Mouse (Mus musculus) brain, embryonic 14.5 days (tissue): ENCODE data around the gene Trmt10b. TPM values are rescaled to one million over a fixed set of nuclear protein-coding genes. Genes with fewer than 3 reads are reported as not detected.

Experiments used
- DNase-seq: peaks from one replicate; pipeline ENCODE4 v3.0.0-alpha.2; 2011; ENCODE audit warnings: low read depth
- CTCF ChIP-seq: fragments of 200-500 bp; IDR thresholded peaks from 2 replicates; pipeline ENCODE4 v1.5.1; 2012; ENCODE audit warnings: inconsistent platforms, mild to moderate bottlenecking, moderate library complexity, borderline replicate concordance; ENCODE audit not compliant: insufficient read depth, insufficient read length; ENCODE audit errors: extremely low read depth
- POLR2A ChIP-seq: fragments of 200-500 bp; IDR thresholded peaks from 2 replicates; pipeline ENCODE4 v1.6.1; 2012; ENCODE audit warnings: mild to moderate bottlenecking, inconsistent platforms, borderline replicate concordance; ENCODE audit not compliant: poor library complexity, insufficient read depth, insufficient read length, severe bottlenecking; ENCODE audit errors: extremely low read depth
- polyA plus RNA-seq: library from polyadenylated mRNA; depleted of rRNA; stranded (reverse); fragments of >200 nt; gene quantifications from 2 replicates; pipeline ENCODE4 v1.2.3, GENCODE M21; 2012; rRNA removed

Gene Trmt10b
- 11.8 and 13.6 TPM in 2 replicates for polyA plus RNA-seq

- TF ChIP-seq CTCF (no peak), POLR2A (0 out of 2 replicates have a peak, but pooled peaks have one; percentile 18)
- peak; percentile 93 for DNase-seq
Measured at GRCm38 (mm10) chr4:45296662-45297564, at the start of gene Trmt10b. TSS of gene Trmt10b (plus strand) at chr4:45297127.

- peak; percentile 80 for DNase-seq
- TF ChIP-seq CTCF (no peak), POLR2A (no peak)
Measured at GRCm38 (mm10) chr4:45251265-45251664, 45.7 kb upstream of the Trmt10b start.

- TF ChIP-seq POLR2A, result no peak
- TF ChIP-seq CTCF, result no peak
- DNase-seq, result peak; percentile 88
Measured at GRCm38 (mm10) chr4:45252861-45253262, 44.1 kb upstream of the Trmt10b start.

- peak; percentile 77 for DNase-seq
- TF ChIP-seq CTCF (no peak), POLR2A (no peak)
Measured at GRCm38 (mm10) chr4:45253839-45254601, 42.9 kb upstream of the Trmt10b start.

- DNase-seq, result peak; percentile 52
- TF ChIP-seq CTCF (no peak), POLR2A (no peak)
Measured at GRCm38 (mm10) chr4:45259232-45259832, 37.6 kb upstream of the Trmt10b start.

- peak; percentile 40 for DNase-seq
- TF ChIP-seq POLR2A, result no peak
- no peak for TF ChIP-seq CTCF
Measured at GRCm38 (mm10) chr4:45261551-45261950, 35.4 kb upstream of the Trmt10b start.

- DNase-seq, result no peak
- TF ChIP-seq CTCF (no peak), POLR2A (no peak)
Measured at GRCm38 (mm10) chr4:45267883-45268282, 29.0 kb upstream of the Trmt10b start.

- peak; percentile 88 for DNase-seq
- TF ChIP-seq POLR2A, result no peak
- TF ChIP-seq CTCF, result no peak
Measured at GRCm38 (mm10) chr4:45271041-45271452, 25.9 kb upstream of the Trmt10b start.

- TF ChIP-seq CTCF, result no peak
- DNase-seq, result no peak
Measured at GRCm38 (mm10) chr4:45275770-45276169, 21.2 kb upstream of the Trmt10b start.

GRCm38 (mm10) chr4:45279292-45279691, 17.6 kb upstream of the Trmt10b start:
- TF ChIP-seq POLR2A, result no peak
- TF ChIP-seq CTCF, result 0 out of 2 replicates have a peak, but pooled peaks have one; percentile 8
- no peak for DNase-seq

GRCm38 (mm10) chr4:45279981-45280548, 16.9 kb upstream of the Trmt10b start:
- TF ChIP-seq POLR2A (no peak), CTCF (peak; percentile 97)
- peak; percentile 83 for DNase-seq
